Mouse (Mus musculus) midbrain, embryonic 14.5 days (tissue): Measurements from ENCODE around the gene Mylk. TPM values are rescaled to one million over a fixed set of nuclear protein-coding genes. Genes with fewer than 3 reads are reported as not detected.

Experiments
- ATAC-seq: fragments of 200-750 bp; cut with Nextera tagmentation; 2 replicates; pipeline ENCODE4 v1.8.0; 2017; ENCODE audit warnings: moderate number of reproducible peaks, moderate library complexity; ENCODE audit not compliant: low FRiP score, low TSS enrichment
- DNase-seq: peaks from one replicate; pipeline ENCODE4 v3.0.0-alpha.2; 2015
- H3K27ac ChIP-seq: fragments of 300-500 bp; sonication (generic); replicated peaks from 2 replicates; pipeline ENCODE4 v1.5.1; 2014; ENCODE audit warnings: mild to moderate bottlenecking, low read depth, low read length, moderate library complexity
- H3K27me3 ChIP-seq: fragments of 300-500 bp; sonication (generic); 2 replicates; pipeline ENCODE4 v1.6.1; 2014; ENCODE audit warnings: low read length, control low read depth, mixed read lengths; ENCODE audit not compliant: control insufficient read depth, insufficient read depth
- H3K36me3 ChIP-seq: fragments of 300-500 bp; sonication (generic); 2 replicates; pipeline ENCODE4 v1.6.1; 2014; ENCODE audit warnings: low read length, control low read depth; ENCODE audit not compliant: control insufficient read depth, insufficient read depth
- H3K4me1 ChIP-seq: fragments of 300-500 bp; sonication (generic); 2 replicates; pipeline ENCODE4 v1.6.1; 2014; ENCODE audit warnings: mild to moderate bottlenecking, antibody characterized with exemption, low read length, control low read depth; ENCODE audit not compliant: control insufficient read depth, insufficient read depth
- H3K4me2 ChIP-seq: fragments of 300-500 bp; sonication (generic); 2 replicates; pipeline ENCODE4 v1.6.1; 2014; ENCODE audit warnings: mild to moderate bottlenecking, low read length, moderate library complexity
- H3K4me3 ChIP-seq: fragments of 300-500 bp; sonication (generic); replicated peaks from 2 replicates; pipeline ENCODE4 v1.5.1; 2014; ENCODE audit warnings: low read depth, low read length
- H3K9ac ChIP-seq: fragments of 300-500 bp; sonication (generic); replicated peaks from 2 replicates; pipeline ENCODE4 v1.6.1; 2014; ENCODE audit warnings: mild to moderate bottlenecking, low read length, moderate library complexity
- H3K9me3 ChIP-seq: fragments of 300-500 bp; sonication (generic); 2 replicates; pipeline ENCODE4 v1.6.1; 2016; ENCODE audit warnings: low read length, control low read depth, mixed read lengths; ENCODE audit not compliant: control insufficient read depth
- WGBS: fragments of 180-500 bp; shearing (Covaris S2); extraction: QIAGEN DNeasy Blood & Tissue Kit; methylation state at CpG from one replicate; pipeline ENCODE4 v1.1.7; 2014; 5-methylcytosine and 5-hydroxymethylcytosine counted together
- polyA plus RNA-seq: library from polyadenylated mRNA; unstranded; fragments of >200 nt; fragmentation: Nextera tagmentation; extraction: Ambion mirVana; gene quantifications from 2 replicates; pipeline ENCODE4 v1.2.1, GENCODE M21; 2014

The Mylk gene
- polyA plus RNA-seq, 1 experiment from 2014 or later = 4.9 TPM

GRCm38 (mm10) chr16:34931306-34931705 is 186.3 kb downstream of the Mylk start:
- Histone ChIP-seq H3K9ac (no peak overlapping the region), H3K27ac (0 out of 2 replicates have a peak overlapping the region, but pooled peaks have one; percentile 9), H3K36me3 (no peaks in the 10 kb centered on the region), H3K4me2 (no peak overlapping the region), H3K27me3 (no peaks in the 10 kb centered on the region), H3K4me3 (no peak overlapping the region), H3K9me3 (no peaks in the 10 kb centered on the region), H3K4me1 (no peaks in the 10 kb centered on the region)
- WGBS = 78% methylated on average over 2 of the region's 2 CpGs
- ATAC-seq = no peak
- no peak for DNase-seq

- Histone ChIP-seq H3K27ac (no peak overlapping the region), H3K27me3 (no peaks in the 10 kb centered on the region), H3K36me3 (no peaks in the 10 kb centered on the region), H3K4me3 (no peak overlapping the region), H3K9ac (no peak overlapping the region), H3K4me2 (no peak overlapping the region), H3K4me1 (no peaks in the 10 kb centered on the region), H3K9me3 (no peaks in the 10 kb centered on the region)
- DNase-seq (no peak), ATAC-seq (no peak)
- 82% methylated on average over 4 of the region's 4 CpGs for WGBS
Measured at GRCm38 (mm10) chr16:34933173-34933572, 188.2 kb downstream of the Mylk start.

- Histone ChIP-seq H3K9me3 (no peaks in the 10 kb centered on the region), H3K9ac (no peak overlapping the region), H3K36me3 (no peaks in the 10 kb centered on the region), H3K27me3 (no peaks in the 10 kb centered on the region), H3K4me2 (no peak overlapping the region), H3K4me3 (no peak overlapping the region), H3K27ac (no peak overlapping the region), H3K4me1 (no peaks in the 10 kb centered on the region)
- ATAC-seq = no peak
- WGBS = 46% methylated on average over 6 of the region's 6 CpGs
- no peak for DNase-seq
Measured at GRCm38 (mm10) chr16:34934486-34934885, 189.5 kb downstream of the Mylk start.

GRCm38 (mm10) chr16:34935514-34936338 is 190.7 kb downstream of the Mylk start:
- Histone ChIP-seq H3K4me3 (no peak overlapping the region), H3K9ac (no peak overlapping the region), H3K27me3 (no peaks in the 10 kb centered on the region), H3K9me3 (no peaks in the 10 kb centered on the region), H3K36me3 (no peaks in the 10 kb centered on the region), H3K4me1 (no peaks in the 10 kb centered on the region), H3K4me2 (no peak overlapping the region), H3K27ac (no peak overlapping the region)
- DNase-seq = no peak
- ATAC-seq = no peak
- 56% methylated on average over 9 of the region's 9 CpGs for WGBS

- WGBS = 63% methylated on average over 9 of the region's 9 CpGs
- H3K36me3 ChIP-seq = no peaks in the 10 kb centered on the region
- ATAC-seq (no peak), DNase-seq (no peak)
- no peak overlapping the region for H3K27ac ChIP-seq
- H3K27me3 ChIP-seq = no peaks in the 10 kb centered on the region
- no peak overlapping the region for H3K9ac ChIP-seq
- no peaks in the 10 kb centered on the region for H3K9me3 ChIP-seq
- no peaks in the 10 kb centered on the region for H3K4me1 ChIP-seq
- H3K4me3 ChIP-seq = no peak overlapping the region
- H3K4me2 ChIP-seq = no peak overlapping the region
Measured at GRCm38 (mm10) chr16:34936339-34936810, 191.4 kb downstream of the Mylk start.

GRCm38 (mm10) chr16:34937611-34938010 is 192.6 kb downstream of the Mylk start:
- Histone ChIP-seq H3K9me3 (no peaks in the 10 kb centered on the region), H3K36me3 (no peaks in the 10 kb centered on the region)

GRCm38 (mm10) chr16:34938248-34938647 is 193.2 kb downstream of the Mylk start:
- WGBS = 88% methylated on average over 2 of the region's 2 CpGs
- no peak for DNase-seq

More at GRCm38 (mm10) chr16:34937611-34938010, 192.6 kb downstream of the Mylk start:
- WGBS = 73% methylated on average over 4 of the region's 4 CpGs
- Histone ChIP-seq H3K27ac (no peak overlapping the region), H3K4me3 (no peak overlapping the region), H3K9ac (no peak overlapping the region), H3K27me3 (no peaks in the 10 kb centered on the region), H3K4me2 (no peak overlapping the region), H3K4me1 (no peaks in the 10 kb centered on the region)
- ATAC-seq (no peak), DNase-seq (no peak)

GRCm38 (mm10) chr16:34939951-34940350 is 194.9 kb downstream of the Mylk start:
- no peak for DNase-seq
- H3K27ac ChIP-seq = no peak overlapping the region
- no peaks in the 10 kb centered on the region for H3K9me3 ChIP-seq
- ATAC-seq = no peak
- no peak overlapping the region for H3K4me3 ChIP-seq
- H3K36me3 ChIP-seq = no peaks in the 10 kb centered on the region
- no peak overlapping the region for H3K9ac ChIP-seq
- H3K27me3 ChIP-seq = no peaks in the 10 kb centered on the region
- H3K4me2 ChIP-seq = no peak overlapping the region
- no peaks in the 10 kb centered on the region for H3K4me1 ChIP-seq
- 82% methylated on average over 5 of the region's 5 CpGs for WGBS

More at GRCm38 (mm10) chr16:34938248-34938647, 193.2 kb downstream of the Mylk start:
- H3K4me2 ChIP-seq = no peak overlapping the region
- H3K4me3 ChIP-seq = no peak overlapping the region
- H3K4me1 ChIP-seq = no peaks in the 10 kb centered on the region
- no peaks in the 10 kb centered on the region for H3K9me3 ChIP-seq
- no peak overlapping the region for H3K27ac ChIP-seq
- H3K9ac ChIP-seq = no peak overlapping the region
- ATAC-seq = no peak
- no peaks in the 10 kb centered on the region for H3K27me3 ChIP-seq
- no peaks in the 10 kb centered on the region for H3K36me3 ChIP-seq

GRCm38 (mm10) chr16:34940363-34940762 is 195.4 kb downstream of the Mylk start:
- no peaks in the 10 kb centered on the region for H3K9me3 ChIP-seq
- no peaks in the 10 kb centered on the region for H3K27me3 ChIP-seq
- H3K36me3 ChIP-seq = no peaks in the 10 kb centered on the region
- H3K9ac ChIP-seq = no peak overlapping the region
- H3K4me1 ChIP-seq = no peaks in the 10 kb centered on the region
- no peak for DNase-seq
- no peak overlapping the region for H3K4me2 ChIP-seq
- no peak overlapping the region for H3K27ac ChIP-seq
- no peak for ATAC-seq
- WGBS = 85% methylated on average over 5 of the region's 5 CpGs
- H3K4me3 ChIP-seq = no peak overlapping the region
